Mouse (Mus musculus) small intestine, adult 2 months (tissue): Measurements from ENCODE around the gene Spg21.

Experiments
- CTCF ChIP-seq: fragments of 200-500 bp; IDR thresholded peaks from 2 replicates; pipeline ENCODE4 v1.5.1; 2012; ENCODE audit warnings: low read depth, mild to moderate bottlenecking, control low read depth, inconsistent platforms, low read length, moderate library complexity, mixed read lengths; ENCODE audit not compliant: insufficient replicate concordance, insufficient read length; ENCODE audit errors: extremely low read depth
- POLR2A ChIP-seq: fragments of 200-500 bp; IDR thresholded peaks from 2 replicates; pipeline ENCODE4 v1.6.1; 2012; ENCODE audit warnings: low read depth, mild to moderate bottlenecking, control low read depth, inconsistent platforms, low read length, moderate library complexity

DNA sequence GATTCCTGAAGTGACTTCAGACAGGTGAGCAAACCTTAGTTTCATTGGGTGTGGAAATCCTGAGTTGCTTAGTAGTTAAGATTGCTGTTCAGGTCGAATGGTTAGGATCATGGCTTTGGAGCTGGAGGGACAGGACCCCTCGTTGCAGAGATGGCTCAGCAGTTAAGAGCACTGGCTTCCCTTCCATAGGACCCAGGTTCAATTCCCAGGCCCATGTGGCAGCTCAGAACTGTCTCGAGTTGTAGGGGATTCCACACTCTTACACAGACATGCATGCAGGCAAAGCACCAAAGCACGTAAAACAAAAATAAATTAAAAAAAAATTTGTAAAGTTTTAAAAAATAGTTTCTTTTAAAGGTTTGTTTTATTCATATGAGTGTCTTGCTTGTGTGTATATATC, 25.5 kb upstream of the Spg21 start:
- TF ChIP-seq CTCF (no peak), POLR2A (no peak)
